Mouse (Mus musculus): ENCODE results near the gene Adarb2. TPM values are rescaled to one million over a fixed set of nuclear protein-coding genes. Genes with fewer than 3 reads are reported as not detected.

Gene Adarb2
- total RNA-seq, 1 experiment from 2014 or later: 0.10 TPM

- ATAC-seq (replicated peaks in 1 of 2; ENCODE audit: insufficient read depth in 1 of 2, low FRiP score in 2 of 2, low TSS enrichment in 1 of 2, low read depth in 1 of 2, poor library complexity in 2 of 2, severe bottlenecking in 2 of 2): no peak
These were observed 149.7 kb downstream of the Adarb2 start for GRCm38 (mm10) chr13:8352341-8352740.

- no peak for ATAC-seq (replicated peaks in 1 of 2; ENCODE audit: insufficient read depth in 1 of 2, low FRiP score in 2 of 2, low TSS enrichment in 1 of 2, low read depth in 1 of 2, poor library complexity in 2 of 2, severe bottlenecking in 2 of 2)
These were observed 150.3 kb downstream of the Adarb2 start for GRCm38 (mm10) chr13:8352952-8353351.

- ATAC-seq (replicated peaks in 1 of 2; ENCODE audit: insufficient read depth in 1 of 2, low FRiP score in 2 of 2, low TSS enrichment in 1 of 2, low read depth in 1 of 2, poor library complexity in 2 of 2, severe bottlenecking in 2 of 2): no peak
These were observed 162.9 kb downstream of the Adarb2 start for GRCm38 (mm10) chr13:8365523-8365922.

- ATAC-seq (replicated peaks in 1 of 2; ENCODE audit: insufficient read depth in 1 of 2, low FRiP score in 2 of 2, low TSS enrichment in 1 of 2, low read depth in 1 of 2, poor library complexity in 2 of 2, severe bottlenecking in 2 of 2): no peak
These were observed 163.4 kb downstream of the Adarb2 start for GRCm38 (mm10) chr13:8366087-8366486.

GRCm38 (mm10) chr13:8369868-8370387, 167.3 kb downstream of the Adarb2 start:
- no peak for ATAC-seq (replicated peaks in 1 of 2; ENCODE audit: insufficient read depth in 1 of 2, low FRiP score in 2 of 2, low TSS enrichment in 1 of 2, low read depth in 1 of 2, poor library complexity in 2 of 2, severe bottlenecking in 2 of 2)

- no peak for ATAC-seq (replicated peaks in 1 of 2; ENCODE audit: insufficient read depth in 1 of 2, low FRiP score in 2 of 2, low TSS enrichment in 1 of 2, low read depth in 1 of 2, poor library complexity in 2 of 2, severe bottlenecking in 2 of 2)
These were observed 185.9 kb downstream of the Adarb2 start for GRCm38 (mm10) chr13:8388541-8388940.

GRCm38 (mm10) chr13:8400265-8401041, 197.8 kb downstream of the Adarb2 start:
- peak; percentile 90 to 95 for ATAC-seq (replicated peaks in 1 of 2; ENCODE audit: insufficient read depth in 1 of 2, low FRiP score in 2 of 2, low TSS enrichment in 1 of 2, low read depth in 1 of 2, poor library complexity in 2 of 2, severe bottlenecking in 2 of 2)

- ATAC-seq (replicated peaks in 1 of 2; ENCODE audit: insufficient read depth in 1 of 2, low FRiP score in 2 of 2, low TSS enrichment in 1 of 2, low read depth in 1 of 2, poor library complexity in 2 of 2, severe bottlenecking in 2 of 2): no peak
These were observed 199.7 kb downstream of the Adarb2 start for GRCm38 (mm10) chr13:8402324-8402873.

- no peak for ATAC-seq (replicated peaks in 1 of 2; ENCODE audit: insufficient read depth in 1 of 2, low FRiP score in 2 of 2, low TSS enrichment in 1 of 2, low read depth in 1 of 2, poor library complexity in 2 of 2, severe bottlenecking in 2 of 2)
These were observed 203.4 kb downstream of the Adarb2 start for GRCm38 (mm10) chr13:8406020-8406419.

GRCm38 (mm10) chr13:8410353-8411318, 208.0 kb downstream of the Adarb2 start:
- no peak for ATAC-seq (replicated peaks in 1 of 2; ENCODE audit: insufficient read depth in 1 of 2, low FRiP score in 2 of 2, low TSS enrichment in 1 of 2, low read depth in 1 of 2, poor library complexity in 2 of 2, severe bottlenecking in 2 of 2)

- ATAC-seq (replicated peaks in 1 of 2; ENCODE audit: insufficient read depth in 1 of 2, low FRiP score in 2 of 2, low TSS enrichment in 1 of 2, low read depth in 1 of 2, poor library complexity in 2 of 2, severe bottlenecking in 2 of 2): no peak
These were observed 221.5 kb downstream of the Adarb2 start for GRCm38 (mm10) chr13:8424019-8424719.

- no peak for ATAC-seq (replicated peaks in 1 of 2; ENCODE audit: insufficient read depth in 1 of 2, low FRiP score in 2 of 2, low TSS enrichment in 1 of 2, low read depth in 1 of 2, poor library complexity in 2 of 2, severe bottlenecking in 2 of 2)
These were observed 236.6 kb downstream of the Adarb2 start for GRCm38 (mm10) chr13:8439188-8439835.

GRCm38 (mm10) chr13:8445415-8445814, 242.7 kb downstream of the Adarb2 start:
- ATAC-seq (replicated peaks in 1 of 2; ENCODE audit: insufficient read depth in 1 of 2, low FRiP score in 2 of 2, low TSS enrichment in 1 of 2, low read depth in 1 of 2, poor library complexity in 2 of 2, severe bottlenecking in 2 of 2): peak; percentile 94 to 95

GRCm38 (mm10) chr13:8448192-8448879, 245.7 kb downstream of the Adarb2 start:
- ATAC-seq (replicated peaks in 1 of 2; ENCODE audit: insufficient read depth in 1 of 2, low FRiP score in 2 of 2, low TSS enrichment in 1 of 2, low read depth in 1 of 2, poor library complexity in 2 of 2, severe bottlenecking in 2 of 2): no peak

- no peak for ATAC-seq (replicated peaks in 1 of 2; ENCODE audit: insufficient read depth in 1 of 2, low FRiP score in 2 of 2, low TSS enrichment in 1 of 2, low read depth in 1 of 2, poor library complexity in 2 of 2, severe bottlenecking in 2 of 2)
These were observed 248.9 kb downstream of the Adarb2 start for GRCm38 (mm10) chr13:8451581-8451980.

GRCm38 (mm10) chr13:8456886-8457285, 254.2 kb downstream of the Adarb2 start:
- peak; percentile 91 to 97 for ATAC-seq (replicated peaks in 1 of 2; ENCODE audit: insufficient read depth in 1 of 2, low FRiP score in 2 of 2, low TSS enrichment in 1 of 2, low read depth in 1 of 2, poor library complexity in 2 of 2, severe bottlenecking in 2 of 2)
